Mouse (Mus musculus) liver, adult 2 months (tissue): ENCODE results near the gene Csmd2.

Source experiments
- CTCF ChIP-seq: fragments of 200-500 bp; IDR thresholded peaks from 2 replicates; pipeline ENCODE4 v1.5.1; 2011; ENCODE audit warnings: low read depth, low read length, control low read depth
- POLR2A ChIP-seq: fragments of 200-500 bp; IDR thresholded peaks from 2 replicates; pipeline ENCODE4 v1.6.1; 2011; ENCODE audit warnings: low read length, control low read depth; ENCODE audit not compliant: insufficient read depth; ENCODE audit errors: extremely low read depth

- TF ChIP-seq CTCF (no peak), POLR2A (no peak)
These were observed 497.0 kb downstream of the Csmd2 start for GRCm38 (mm10) chr4:128484679-128485078.
